11 mouse cellular contexts compared by ENCODE assay signal in the genomic region with DNA sequence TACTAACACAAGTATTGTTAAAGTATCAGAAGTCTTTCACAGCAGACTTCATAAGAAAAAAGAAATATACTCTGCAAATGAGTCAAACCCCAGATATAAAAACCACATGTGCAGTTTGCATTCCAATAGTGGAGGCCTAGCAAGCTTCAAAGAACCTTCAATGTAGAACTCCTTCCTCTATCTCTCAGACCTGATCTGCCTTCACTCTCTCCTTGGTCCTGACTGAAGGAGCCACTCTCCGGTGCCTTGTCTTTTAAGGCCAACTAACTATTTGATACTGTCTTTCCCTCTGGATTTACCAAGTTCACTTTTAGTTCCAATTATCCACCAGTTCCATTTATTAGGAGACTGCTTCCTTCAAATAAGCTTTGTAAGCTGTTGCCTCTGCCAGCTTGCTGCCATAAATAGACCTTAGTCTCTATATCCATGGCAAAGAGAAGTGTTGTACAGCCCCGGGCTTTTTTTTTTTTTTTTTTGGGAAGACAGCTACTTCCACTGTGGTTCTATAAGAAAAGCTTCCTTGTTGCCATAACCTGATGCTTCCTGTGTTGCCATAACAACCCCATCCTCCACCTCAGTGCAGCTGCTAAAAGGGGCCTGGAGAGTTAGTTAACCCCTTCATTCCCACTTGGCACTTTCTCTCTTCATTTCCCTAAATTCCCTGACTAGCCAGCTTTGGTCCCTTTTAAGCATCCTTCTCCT.
DNase-seq lines count a peak whose midpoint lies in the region; ATAC-seq lines count a peak whose summit lies in the region.
"Had no signal": no experiment of that assay in that cellular context is flagged by ENCODE, and none has a peak within 500 bp of the region (broad histone marks: within the 10 kb centered on the region; RNA-seq: fewer than 3 reads in every experiment).

No protein-coding gene starts in this region.

- DNase-seq in frontal cortex, postnatal 14 days (ENCODE audit: low spot score in 2 of 2): no peak
- DNase-seq in forebrain, embryonic 11.5 days (ENCODE audit: low spot score): peak; percentile 62
- peak; percentile 63 for DNase-seq in limb, embryonic 11.5 days (ENCODE audit: low spot score)
- no peak for DNase-seq in adrenal gland, postnatal 25 days
- DNase-seq: right cerebral cortex, postnatal 4 days had no signal

- no peak overlapping the region for H3K4me3 ChIP-seq in forebrain, embryonic 11.5 days (ENCODE audit: low read depth, low read length)
- H3K4me3 ChIP-seq in limb, embryonic 11.5 days (ENCODE audit: low read depth, low read length): no peak overlapping the region
- no peak overlapping the region for H3K4me3 ChIP-seq in neural tube, embryonic 13.5 days
- no peak overlapping the region for H3K4me3 ChIP-seq in heart, embryonic 12.5 days
- H3K4me3 ChIP-seq: heart, embryonic 13.5 days; layer of hippocampus, adult 2 months had no signal

- H3K9ac ChIP-seq in forebrain, embryonic 11.5 days (ENCODE audit: low read length): no peak overlapping the region
- H3K9ac ChIP-seq in limb, embryonic 11.5 days (ENCODE audit: low read length): no peak overlapping the region
- H3K9ac ChIP-seq in neural tube, embryonic 13.5 days: no peak overlapping the region
- H3K9ac ChIP-seq in heart, embryonic 12.5 days: no peak overlapping the region
- H3K9ac ChIP-seq: heart, embryonic 13.5 days had no signal

- no peaks in the 10 kb centered on the region for H3K27me3 ChIP-seq in forebrain, embryonic 11.5 days (ENCODE audit: control insufficient read depth, insufficient read depth, low read length)
- no peaks in the 10 kb centered on the region for H3K27me3 ChIP-seq in limb, embryonic 11.5 days (ENCODE audit: control insufficient read depth, insufficient read depth, low read length)
- no peaks in the 10 kb centered on the region for H3K27me3 ChIP-seq in neural tube, embryonic 13.5 days
- no peaks in the 10 kb centered on the region for H3K27me3 ChIP-seq in heart, embryonic 12.5 days (replicated peaks)
- H3K27me3 ChIP-seq: heart, embryonic 13.5 days had no signal

- no peaks in the 10 kb centered on the region for H3K36me3 ChIP-seq in forebrain, embryonic 11.5 days (ENCODE audit: control insufficient read depth, insufficient read depth, low read length)
- H3K36me3 ChIP-seq in limb, embryonic 11.5 days (ENCODE audit: control insufficient read depth, insufficient read depth, low read length): no peaks in the 10 kb centered on the region
- no peaks in the 10 kb centered on the region for H3K36me3 ChIP-seq in neural tube, embryonic 13.5 days
- no peaks in the 10 kb centered on the region for H3K36me3 ChIP-seq in heart, embryonic 12.5 days
- H3K36me3 ChIP-seq: heart, embryonic 13.5 days had no signal

- H3K9me3 ChIP-seq in forebrain, embryonic 11.5 days (ENCODE audit: control insufficient read depth, low read length): no peaks in the 10 kb centered on the region
- H3K9me3 ChIP-seq in limb, embryonic 11.5 days (ENCODE audit: control insufficient read depth, low read length): no peaks in the 10 kb centered on the region
- H3K9me3 ChIP-seq in neural tube, embryonic 13.5 days: no peaks in the 10 kb centered on the region
- no peaks in the 10 kb centered on the region for H3K9me3 ChIP-seq in heart, embryonic 12.5 days (replicated peaks)
- H3K9me3 ChIP-seq: heart, embryonic 13.5 days had no signal

- WGBS in forebrain, embryonic 11.5 days: 5% methylated on average over 2 of the region's 2 CpGs
- WGBS in limb, embryonic 11.5 days: 9% methylated on average over 2 of the region's 2 CpGs
- WGBS in neural tube, embryonic 13.5 days: 4% methylated on average over 2 of the region's 2 CpGs
- WGBS in heart, embryonic 12.5 days: 12% methylated on average over 2 of the region's 2 CpGs

- ATAC-seq in frontal cortex, adult (ENCODE audit: low TSS enrichment): peak; percentile 31; the same call in 1 of the 2 replicates
- ATAC-seq in forebrain, embryonic 11.5 days (replicated peaks; ENCODE audit: low FRiP score): peak; percentile 94
- peak; percentile 84 for ATAC-seq in limb, embryonic 11.5 days (ENCODE audit: insufficient number of reproducible peaks, low FRiP score, low TSS enrichment, low read depth)
- peak; percentile 86 for ATAC-seq in neural tube, embryonic 13.5 days (ENCODE audit: low read depth)
- ATAC-seq in heart, embryonic 12.5 days (ENCODE audit: insufficient number of reproducible peaks, low FRiP score): no peak
- ATAC-seq in erythroid progenitor cell, adult 5-6 weeks (replicated peaks; ENCODE audit: low FRiP score, poor library complexity, severe bottlenecking): no peak

- H3K4me2 ChIP-seq in forebrain, embryonic 11.5 days (ENCODE audit: low read depth, low read length, severe bottlenecking): no peak overlapping the region
- no peak overlapping the region for H3K4me2 ChIP-seq in limb, embryonic 11.5 days (ENCODE audit: low read depth, severe bottlenecking)
- H3K4me2 ChIP-seq in neural tube, embryonic 13.5 days: no peak overlapping the region
- H3K4me2 ChIP-seq in heart, embryonic 12.5 days: no peak overlapping the region
- H3K4me2 ChIP-seq: heart, embryonic 13.5 days had no signal

- H3K4me1 ChIP-seq in forebrain, embryonic 11.5 days (replicated peaks; ENCODE audit: control insufficient read depth, insufficient read depth, low read length): no peaks in the 10 kb centered on the region; the same call in 1 of the 2 replicates
- peaks cover 6% of the 10 kb centered on the region for H3K4me1 ChIP-seq in limb, embryonic 11.5 days (ENCODE audit: control insufficient read depth, insufficient read depth, low read length)
- peaks cover 22% of the 10 kb centered on the region for H3K4me1 ChIP-seq in neural tube, embryonic 13.5 days (replicated peaks)
- peaks cover 11% of the 10 kb centered on the region for H3K4me1 ChIP-seq in heart, embryonic 12.5 days (replicated peaks)

- peak overlapping the region; percentile 34; the same call in 1 of the 2 replicates for H3K27ac ChIP-seq in forebrain, embryonic 11.5 days (ENCODE audit: low read depth, low read length)
- peak overlapping the region; percentile 67 for H3K27ac ChIP-seq in limb, embryonic 11.5 days (replicated peaks; ENCODE audit: low read depth, low read length)
- H3K27ac ChIP-seq in neural tube, embryonic 13.5 days (replicated peaks): peak overlapping the region; percentile 65
- H3K27ac ChIP-seq in heart, embryonic 12.5 days (ENCODE audit: poor library complexity, severe bottlenecking): no peak overlapping the region
- H3K27ac ChIP-seq: heart, embryonic 13.5 days; layer of hippocampus, adult 2 months had no signal

Comparison
In these comparisons a context has a peak if more than half of its experiments do, and no peak if none do; other contexts are left out.
1. ATAC-seq: peak in frontal cortex, adult (single experiment), forebrain, embryonic 11.5 days (single experiment), limb, embryonic 11.5 days (single experiment) and neural tube, embryonic 13.5 days (single experiment); none in heart, embryonic 12.5 days (single experiment) and erythroid progenitor cell, adult 5-6 weeks (single experiment).
2. DNase-seq: peak in forebrain, embryonic 11.5 days (single experiment) and limb, embryonic 11.5 days (single experiment); none in frontal cortex, postnatal 14 days (0 of 2) and adrenal gland, postnatal 25 days (single experiment).